Mouse (Mus musculus): ENCODE measurements around the gene Tor4a. TPM values are rescaled to one million over a fixed set of nuclear protein-coding genes. Genes with fewer than 3 reads are reported as not detected.

Tor4a gene
- polyA plus RNA-seq, 1 experiment from 2014 or later, result 13.8 TPM

GRCm38 (mm10) chr2:25234050-25234449 is 37.4 kb upstream of the Tor4a start, which contains the start of gene Slc34a3:
TSS of gene Slc34a3 (minus strand) at chr2:25234364.
- WGBS, result 46% methylated on average over 3 of the region's 3 CpGs
- no peak for TF ChIP-seq EP300 (IDR thresholded peaks at IDR 0.05)
- TF ChIP-seq CTCF (IDR thresholded peaks at IDR 0.05), result no peak
- Histone ChIP-seq H3K9ac (replicated peaks; ENCODE audit: low read depth) (no peak within 1 kb of the TSS), H3K4me1 (ENCODE audit: insufficient read depth, low read depth, low read length) (no peaks in the 10 kb centered on the region), H3K36me3 (ENCODE audit: insufficient read depth, low read length) (no peaks in the 10 kb centered on the region), H3K9me3 (ENCODE audit: low read length) (no peaks in the 10 kb centered on the region), H3K4me2 (replicated peaks; ENCODE audit: low read depth, low read length) (no peak within 1 kb of the TSS), H3K27me3 (replicated peaks; ENCODE audit: insufficient read depth, low read length) (no peaks in the 10 kb centered on the region; the same call in 1 of the 2 replicates), H3K4me3 (ENCODE audit: low read depth, low read length) (no peak within 1 kb of the TSS), H3K27ac (ENCODE audit: low read length) (no peak within 1 kb of the TSS)
- DNase-seq (ENCODE audit: low spot score) (no peak), ATAC-seq (no peak)

GRCm38 (mm10) chr2:25233421-25233820 is 36.7 kb upstream of the Tor4a start:
- no peak for ATAC-seq
- Histone ChIP-seq H3K27me3 (replicated peaks; ENCODE audit: insufficient read depth, low read length) (no peaks in the 10 kb centered on the region; the same call in 1 of the 2 replicates), H3K9ac (replicated peaks; ENCODE audit: low read depth) (no peak overlapping the region), H3K4me2 (replicated peaks; ENCODE audit: low read depth, low read length) (no peak overlapping the region), H3K4me1 (ENCODE audit: insufficient read depth, low read depth, low read length) (no peaks in the 10 kb centered on the region), H3K4me3 (ENCODE audit: low read depth, low read length) (no peak overlapping the region), H3K9me3 (ENCODE audit: low read length) (no peaks in the 10 kb centered on the region), H3K27ac (ENCODE audit: low read length) (no peak overlapping the region), H3K36me3 (ENCODE audit: insufficient read depth, low read length) (no peaks in the 10 kb centered on the region)
- DNase-seq (ENCODE audit: low spot score), result no peak
- 71% methylated on average over 4 of the region's 4 CpGs for whole genome bisulfite sequencing
- no peak for TF ChIP-seq EP300 (IDR thresholded peaks at IDR 0.05)
- no peak for TF ChIP-seq CTCF (IDR thresholded peaks at IDR 0.05)

GRCm38 (mm10) chr2:25231038-25231437 is 34.4 kb upstream of the Tor4a start:
- Histone ChIP-seq H3K9ac (replicated peaks; ENCODE audit: low read depth) (no peak overlapping the region), H3K4me1 (ENCODE audit: insufficient read depth, low read depth, low read length) (no peaks in the 10 kb centered on the region; the same call in 1 of the 2 replicates), H3K36me3 (ENCODE audit: insufficient read depth, low read length) (no peaks in the 10 kb centered on the region), H3K27me3 (replicated peaks; ENCODE audit: insufficient read depth, low read length) (no peaks in the 10 kb centered on the region; the same call in 1 of the 2 replicates), H3K4me2 (replicated peaks; ENCODE audit: low read depth, low read length) (no peak overlapping the region), H3K9me3 (ENCODE audit: low read length) (no peaks in the 10 kb centered on the region), H3K4me3 (ENCODE audit: low read depth, low read length) (no peak overlapping the region), H3K27ac (ENCODE audit: low read length) (no peak overlapping the region)
- 54% methylated on average over 12 of the region's 12 CpGs for WGBS
- TF ChIP-seq CTCF (IDR thresholded peaks at IDR 0.05) (no peak), EP300 (IDR thresholded peaks at IDR 0.05) (no peak)
- ATAC-seq, result no peak
- no peak for DNase-seq (ENCODE audit: low spot score)

GRCm38 (mm10) chr2:25230581-25230980 is 33.9 kb upstream of the Tor4a start:
- H3K27ac ChIP-seq (ENCODE audit: low read length), result no peak overlapping the region
- TF ChIP-seq CTCF (IDR thresholded peaks at IDR 0.05), result no peak
- no peak for TF ChIP-seq EP300 (IDR thresholded peaks at IDR 0.05)
- H3K9ac ChIP-seq (replicated peaks; ENCODE audit: low read depth), result no peak overlapping the region
- no peak overlapping the region for H3K4me3 ChIP-seq (ENCODE audit: low read depth, low read length)
- no peaks in the 10 kb centered on the region for H3K9me3 ChIP-seq (ENCODE audit: low read length)
- no peaks in the 10 kb centered on the region for H3K36me3 ChIP-seq (ENCODE audit: insufficient read depth, low read length)
- no peaks in the 10 kb centered on the region; the same call in 1 of the 2 replicates for H3K27me3 ChIP-seq (replicated peaks; ENCODE audit: insufficient read depth, low read length)
- no peak overlapping the region for H3K4me2 ChIP-seq (replicated peaks; ENCODE audit: low read depth, low read length)
- no peak for ATAC-seq
- H3K4me1 ChIP-seq (ENCODE audit: insufficient read depth, low read depth, low read length), result peaks cover 4% of the 10 kb centered on the region; the same call in 1 of the 2 replicates
- DNase-seq (ENCODE audit: low spot score), result no peak
- WGBS, result 84% methylated on average over 7 of the region's 7 CpGs

GRCm38 (mm10) chr2:25229582-25229981 is 32.9 kb upstream of the Tor4a start:
- Histone ChIP-seq H3K4me1 (ENCODE audit: insufficient read depth, low read depth, low read length) (peaks cover 6% of the 10 kb centered on the region; the same call in 1 of the 2 replicates), H3K9ac (replicated peaks; ENCODE audit: low read depth) (no peak overlapping the region), H3K36me3 (ENCODE audit: insufficient read depth, low read length) (no peaks in the 10 kb centered on the region), H3K4me3 (ENCODE audit: low read depth, low read length) (no peak overlapping the region), H3K9me3 (ENCODE audit: low read length) (no peaks in the 10 kb centered on the region), H3K4me2 (replicated peaks; ENCODE audit: low read depth, low read length) (no peak overlapping the region), H3K27ac (ENCODE audit: low read length) (no peak overlapping the region), H3K27me3 (replicated peaks; ENCODE audit: insufficient read depth, low read length) (no peaks in the 10 kb centered on the region; the same call in 1 of the 2 replicates)
- DNase-seq (ENCODE audit: low spot score), result no peak
- ATAC-seq, result no peak
- no peak for TF ChIP-seq EP300 (IDR thresholded peaks at IDR 0.05)
- TF ChIP-seq CTCF (IDR thresholded peaks at IDR 0.05), result no peak
- 81% methylated on average over 5 of the region's 5 CpGs for WGBS

GRCm38 (mm10) chr2:25228995-25229530 is 32.4 kb upstream of the Tor4a start:
- H3K9me3 ChIP-seq (ENCODE audit: low read length), result no peaks in the 10 kb centered on the region
- DNase-seq (ENCODE audit: low spot score), result no peak
- H3K9ac ChIP-seq (replicated peaks; ENCODE audit: low read depth), result no peak overlapping the region
- H3K27ac ChIP-seq (ENCODE audit: low read length), result peak overlapping the region; percentile 68; the same call in 1 of the 2 replicates
- H3K4me2 ChIP-seq (replicated peaks; ENCODE audit: low read depth, low read length), result no peak overlapping the region
- H3K36me3 ChIP-seq (ENCODE audit: insufficient read depth, low read length), result no peaks in the 10 kb centered on the region
- no peak for ATAC-seq
- no peak overlapping the region for H3K4me3 ChIP-seq (ENCODE audit: low read depth, low read length)
- WGBS, result 70% methylated on average over 6 of the region's 6 CpGs
- peaks cover 6% of the 10 kb centered on the region; the same call in 1 of the 2 replicates for H3K4me1 ChIP-seq (ENCODE audit: insufficient read depth, low read depth, low read length)
- TF ChIP-seq EP300 (IDR thresholded peaks at IDR 0.05), result no peak
- no peak for TF ChIP-seq CTCF (IDR thresholded peaks at IDR 0.05)
- no peaks in the 10 kb centered on the region; the same call in 1 of the 2 replicates for H3K27me3 ChIP-seq (replicated peaks; ENCODE audit: insufficient read depth, low read length)
